Mouse (Mus musculus): ENCODE results near the gene Scn7a. TPM values are rescaled to one million over a fixed set of nuclear protein-coding genes. Genes with fewer than 3 reads are reported as not detected.

Gene Scn7a
- total RNA-seq (2023): not detected

GRCm38 (mm10) chr2:66784765-66785164, at the start of gene Scn7a:
Gene Scn7a, minus strand, starts transcription at chr2:66784914.

GRCm38 (mm10) chr2:66634580-66635359, 149.9 kb downstream of the Scn7a start, which contains the start of gene Scn9a:
Gene Scn9a, minus strand, starts transcription at chr2:66634962.

Other genes starting within 250 kb of the Scn7a start
- not detected for gene Scn9a, start 150.0 kb downstream of the Scn7a start, total RNA-seq (2023)

Measured in monocyte, adult 59 days (primary cell).